Mouse (Mus musculus): ENCODE measurements around the gene Taar5. TPM values are rescaled to one million over a fixed set of nuclear protein-coding genes. Genes with fewer than 3 reads are reported as not detected.

The Taar5 gene
- total RNA-seq, 2 experiments from 2014 or later: not detected

GRCm38 (mm10) chr10:24006442-24006841 is 35.9 kb downstream of the Taar5 start:
- intact Hi-C loops (cut with DNase I): no loop called here
- DNase-seq (ENCODE audit: low spot score in 2 of 2): no peak

DNA sequence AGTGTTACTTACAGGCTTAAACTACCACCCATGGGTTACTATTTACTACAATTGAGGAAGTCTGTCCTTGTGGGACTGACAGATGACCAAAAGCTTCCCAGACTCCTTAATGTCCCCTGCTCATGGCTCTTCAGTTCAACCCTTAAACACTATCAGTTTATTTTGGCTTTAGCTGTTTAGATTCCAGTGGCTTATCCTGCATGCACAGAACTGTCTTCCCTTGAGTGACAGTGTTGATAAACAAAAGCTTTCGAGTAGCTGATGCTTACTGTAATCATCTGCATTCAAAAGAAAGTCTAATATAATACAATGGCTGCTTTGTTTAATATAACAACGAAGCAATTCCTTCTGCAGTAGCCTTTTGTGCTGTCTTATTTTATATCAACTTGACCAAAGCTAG is 36.5 kb downstream of the Taar5 start:
- DNase-seq (ENCODE audit: low spot score in 2 of 2): no peak
- intact Hi-C loops (cut with DNase I): no loop called here

DNA sequence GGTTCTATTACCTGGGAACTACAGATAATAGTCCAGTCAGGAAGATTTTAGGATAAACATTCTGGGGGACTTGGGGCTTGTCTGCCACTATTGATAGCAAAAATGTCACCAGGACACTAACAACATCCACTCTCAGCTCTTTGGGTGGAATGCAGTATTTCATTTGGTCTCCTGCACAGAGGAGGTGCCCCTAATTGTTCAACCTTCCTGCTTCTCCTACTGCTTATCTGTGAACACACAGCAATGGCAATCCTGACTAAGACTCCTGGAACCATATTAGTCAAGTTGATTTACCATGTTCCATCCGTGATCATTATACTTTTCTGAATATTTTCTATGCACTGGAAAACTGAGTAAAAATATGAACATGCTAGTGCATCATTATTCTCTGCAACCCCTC is 37.6 kb downstream of the Taar5 start:
- DNase-seq (ENCODE audit: low spot score in 2 of 2): no peak

More for the DNA sequence above, 37.6 kb downstream of the Taar5 start:
- intact Hi-C loops (cut with DNase I): no loop called here

Other genes with a start within 250 kb of the Taar5 start
- gene Rps12, start 183.4 kb upstream of the Taar5 start, total RNA-seq (2021): 100 to 1,000 TPM; 181 to 221 TPM
- gene Slc18b1, start 173.7 kb upstream of the Taar5 start, total RNA-seq (2021): 10 to 100 TPM; 24.1 to 24.7 TPM
- gene Vnn3, start 119.2 kb upstream of the Taar5 start, total RNA-seq (2021): under 1 TPM in 1 of 2 experiments, not detected in 1; 0.25 TPM
- under 1 TPM in 1 of 2 experiments, not detected in 1; 0.23 TPM for gene Vnn1, start 76.0 kb upstream of the Taar5 start, total RNA-seq (2021)
- gene Taar1, start 50.4 kb upstream of the Taar5 start, total RNA-seq (2021): not detected
- gene Taar2, start 32.1 kb upstream of the Taar5 start, total RNA-seq (2021): not detected
- gene Taar3, start 21.1 kb upstream of the Taar5 start, total RNA-seq (2021): not detected
- not detected for gene Taar4, start 10.2 kb upstream of the Taar5 start, total RNA-seq (2021)
- not detected for gene Taar6, start 14.9 kb downstream of the Taar5 start, total RNA-seq (2021)
- gene Taar7a, start 22.8 kb downstream of the Taar5 start, total RNA-seq (2021): not detected
- not detected for gene Taar7b, start 29.2 kb downstream of the Taar5 start, total RNA-seq (2021)
- gene Taar7d, start 56.5 kb downstream of the Taar5 start, total RNA-seq (2021): not detected
- gene Taar7e, start 66.9 kb downstream of the Taar5 start, total RNA-seq (2021): not detected
- gene Taar7f, start 78.8 kb downstream of the Taar5 start, total RNA-seq (2021): not detected
- not detected for gene Taar8a, start 105.8 kb downstream of the Taar5 start, total RNA-seq (2021)
- not detected for gene Taar8b, start 121.6 kb downstream of the Taar5 start, total RNA-seq (2021)
- not detected for gene Taar8c, start 131.2 kb downstream of the Taar5 start, total RNA-seq (2021)
- gene Taar9, start 138.8 kb downstream of the Taar5 start, total RNA-seq (2021): not detected
- gene Stx7, start 178.6 kb downstream of the Taar5 start, total RNA-seq (2021): 100 to 1,000 TPM; 128 to 129 TPM

Measured in left cerebral cortex, postnatal 25 days (tissue).